Mouse (Mus musculus): ENCODE measurements around the gene Grap2.

- TF ChIP-seq CTCF (conservative IDR thresholded peaks at IDR 0.05; ENCODE audit: low read length) (no peak), NANOG (IDR thresholded peaks at IDR 0.05; ENCODE audit: borderline replicate concordance, low read length) (no peak)
Observed at GRCm38 (mm10) chr15:80577166-80577960, 5.0 kb downstream of the Grap2 start.
